Mouse (Mus musculus) kidney, postnatal 0 days (tissue): Measurements from ENCODE around the gene Sbk2. TPM values are rescaled to one million over a fixed set of nuclear protein-coding genes. Genes with fewer than 3 reads are reported as not detected.

Experiments
- ATAC-seq: fragments of 200-750 bp; cut with Nextera tagmentation; replicated peaks from 2 replicates; pipeline ENCODE4 v1.8.0; 2017; ENCODE audit warnings: low read depth, moderate number of reproducible peaks, moderate TSS enrichment, moderate library complexity; ENCODE audit not compliant: low FRiP score
- DNase-seq: peaks from one replicate; pipeline ENCODE4 v3.0.0-alpha.2; 2016; ENCODE audit warnings: low spot score
- H3K27ac ChIP-seq: fragments of 300-500 bp; sonication (generic); 2 replicates; pipeline ENCODE4 v1.5.1; 2014; ENCODE audit warnings: mild to moderate bottlenecking
- H3K27me3 ChIP-seq: fragments of 300-500 bp; sonication (generic); 2 replicates; pipeline ENCODE4 v1.6.1; 2014; ENCODE audit warnings: low read length, mixed read lengths; ENCODE audit not compliant: insufficient read depth
- H3K36me3 ChIP-seq: fragments of 300-500 bp; sonication (generic); 2 replicates; pipeline ENCODE4 v1.6.1; 2014; ENCODE audit warnings: low read length, mixed read lengths; ENCODE audit not compliant: insufficient read depth
- H3K4me1 ChIP-seq: fragments of 300-500 bp; sonication (generic); replicated peaks from 2 replicates; pipeline ENCODE4 v1.6.1; 2014; ENCODE audit warnings: antibody characterized with exemption, low read length, mixed read lengths; ENCODE audit not compliant: insufficient read depth
- H3K4me2 ChIP-seq: fragments of 300-500 bp; sonication (generic); 2 replicates; pipeline ENCODE4 v1.6.1; 2014; ENCODE audit warnings: mild to moderate bottlenecking, low read length, moderate library complexity, mixed read lengths
- H3K4me3 ChIP-seq: fragments of 300-500 bp; sonication (generic); replicated peaks from 2 replicates; pipeline ENCODE4 v1.5.1; 2014; ENCODE audit warnings: low read depth, low read length
- H3K9ac ChIP-seq: fragments of 300-500 bp; sonication (generic); 2 replicates; pipeline ENCODE4 v1.6.1; 2014; ENCODE audit warnings: low read depth, low read length
- H3K9me3 ChIP-seq: fragments of 300-500 bp; sonication (generic); replicated peaks from 2 replicates; pipeline ENCODE4 v1.6.1; 2016; ENCODE audit warnings: low read length, inconsistent platforms, mixed read lengths
- CTCF ChIP-seq: IDR thresholded peaks from 2 replicates; pipeline ENCODE4 v1.5.1; 2016; ENCODE audit warnings: antibody characterized with exemption, low read depth, mild to moderate bottlenecking, moderate library complexity
- WGBS: fragments of 180-500 bp; shearing (Covaris S2); extraction: QIAGEN DNeasy Blood & Tissue Kit; methylation state at CpG from one replicate; pipeline ENCODE4 v1.1.7; 2014; 5-methylcytosine and 5-hydroxymethylcytosine counted together
- polyA plus RNA-seq: library from polyadenylated mRNA; unstranded; fragments of >200 nt; fragmentation: Nextera tagmentation; extraction: Ambion mirVana; gene quantifications from 2 replicates; pipeline ENCODE4 v1.2.1, GENCODE M21; 2015

Gene Sbk2
- polyA plus RNA-seq, 1 experiment from 2014 or later, result 0.12 TPM

GRCm38 (mm10) chr7:4934160-4934914 lies 29.9 kb downstream of the Sbk2 start:
- ATAC-seq, result no peak
- no peak overlapping the region for H3K4me3 ChIP-seq
- no peaks in the 10 kb centered on the region for H3K36me3 ChIP-seq
- WGBS, result 83% methylated on average over 4 of the region's 4 CpGs
- no peak for TF ChIP-seq CTCF
- no peaks in the 10 kb centered on the region for H3K4me1 ChIP-seq
- no peak overlapping the region for H3K27ac ChIP-seq
- no peaks in the 10 kb centered on the region for H3K9me3 ChIP-seq
- no peak for DNase-seq
- H3K27me3 ChIP-seq, result no peaks in the 10 kb centered on the region
- H3K4me2 ChIP-seq, result no peak overlapping the region
- H3K9ac ChIP-seq, result no peak overlapping the region

- H3K4me2 ChIP-seq, result no peak overlapping the region
- no peaks in the 10 kb centered on the region for H3K36me3 ChIP-seq
- WGBS, result 79% methylated on average over 12 of the region's 12 CpGs
- no peak overlapping the region for H3K4me3 ChIP-seq
- H3K27me3 ChIP-seq, result no peaks in the 10 kb centered on the region
- no peak for DNase-seq
- H3K9me3 ChIP-seq, result no peaks in the 10 kb centered on the region
- no peak overlapping the region for H3K27ac ChIP-seq
- no peak overlapping the region for H3K9ac ChIP-seq
- no peak for ATAC-seq
- no peak for TF ChIP-seq CTCF
- no peaks in the 10 kb centered on the region for H3K4me1 ChIP-seq
Measured at GRCm38 (mm10) chr7:4933103-4933502, 31.1 kb downstream of the Sbk2 start.

DNA sequence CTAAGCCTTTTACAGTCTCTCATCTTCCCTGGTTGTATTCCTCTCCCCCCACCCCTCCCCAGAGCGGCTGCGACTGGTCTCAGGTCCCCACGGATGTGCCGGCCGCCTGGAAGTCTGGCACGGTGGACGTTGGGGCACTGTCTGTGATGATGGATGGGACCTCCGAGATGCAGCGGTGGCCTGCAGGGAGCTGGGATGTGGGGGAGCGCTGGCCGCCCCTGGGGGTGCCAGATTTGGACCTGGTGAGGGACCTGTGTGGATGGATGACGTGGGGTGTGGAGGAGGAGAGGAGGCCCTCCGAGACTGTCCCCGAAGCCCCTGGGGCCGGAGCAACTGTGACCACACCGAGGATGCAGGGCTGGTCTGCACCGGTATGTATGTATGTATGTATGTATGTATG lies 35.9 kb downstream of the Sbk2 start:
- Histone ChIP-seq H3K27ac (no peak overlapping the region), H3K4me1 (peaks cover 18% of the 10 kb centered on the region), H3K27me3 (no peaks in the 10 kb centered on the region), H3K4me2 (no peak overlapping the region), H3K36me3 (no peaks in the 10 kb centered on the region), H3K4me3 (no peak overlapping the region), H3K9me3 (no peaks in the 10 kb centered on the region), H3K9ac (0 out of 2 replicates have a peak overlapping the region, but pooled peaks have one; percentile 35)
- no peak for ATAC-seq
- WGBS, result 53% methylated on average over 17 of the region's 17 CpGs
- DNase-seq, result no peak
- TF ChIP-seq CTCF, result no peak

DNA sequence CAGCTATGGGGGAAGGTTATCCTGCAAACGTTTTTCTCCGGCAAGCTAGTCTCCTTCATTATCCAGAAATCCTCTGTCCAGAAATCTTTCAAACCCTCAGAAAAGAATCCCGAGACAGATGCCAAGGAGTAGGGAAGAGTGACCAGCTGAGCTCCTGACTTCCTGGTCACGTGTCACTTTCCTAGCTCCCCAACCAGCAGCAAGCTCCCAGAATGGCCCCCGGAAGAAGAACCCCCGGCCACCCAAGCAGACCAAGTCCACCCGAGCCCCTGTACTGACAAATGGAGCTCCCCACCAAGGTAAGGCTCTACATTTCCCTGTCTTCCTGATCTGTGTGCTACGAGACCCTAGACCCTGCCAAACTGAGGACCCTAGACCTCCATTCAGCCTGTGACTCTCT lies 36.5 kb downstream of the Sbk2 start:
- Histone ChIP-seq H3K9ac (no peak overlapping the region), H3K27ac (no peak overlapping the region), H3K9me3 (no peaks in the 10 kb centered on the region), H3K27me3 (no peaks in the 10 kb centered on the region), H3K4me2 (no peak overlapping the region), H3K36me3 (no peaks in the 10 kb centered on the region), H3K4me3 (no peak overlapping the region), H3K4me1 (peaks cover 25% of the 10 kb centered on the region)
- ATAC-seq, result no peak
- 51% methylated on average over 8 of the region's 8 CpGs for WGBS
- peak; percentile 25 for DNase-seq
- TF ChIP-seq CTCF, result no peak

- no peak for TF ChIP-seq CTCF
- 70% methylated on average over 16 of the region's 16 CpGs for WGBS
- Histone ChIP-seq H3K4me2 (no peak overlapping the region), H3K4me3 (no peak overlapping the region), H3K27ac (no peak overlapping the region), H3K4me1 (peaks cover 28% of the 10 kb centered on the region), H3K36me3 (no peaks in the 10 kb centered on the region), H3K9me3 (no peaks in the 10 kb centered on the region), H3K9ac (no peak overlapping the region), H3K27me3 (no peaks in the 10 kb centered on the region)
- DNase-seq (no peak), ATAC-seq (no peak)
Measured at GRCm38 (mm10) chr7:4926849-4927248, 37.4 kb downstream of the Sbk2 start.

GRCm38 (mm10) chr7:4925441-4926381 lies 38.5 kb downstream of the Sbk2 start, which contains the start of gene Ssc5d:
TSS of gene Ssc5d (plus strand) at chr7:4925785.
- no peaks in the 10 kb centered on the region for H3K9me3 ChIP-seq
- H3K27me3 ChIP-seq, result no peaks in the 10 kb centered on the region
- H3K36me3 ChIP-seq, result 0 out of 2 replicates have a peak, but pooled peaks cover 2% of the 10 kb centered on the region
- peak; percentile 34 for ATAC-seq
- no peak within 1 kb of the TSS for H3K4me3 ChIP-seq
- 0 out of 2 replicates have a peak within 1 kb of the TSS, but pooled peaks have one; percentile 2 for H3K9ac ChIP-seq
- WGBS, result 3% methylated on average over 6 of the region's 6 CpGs
- TF ChIP-seq CTCF, result no peak
- peak; percentile 72 for DNase-seq
- H3K27ac ChIP-seq, result peak within 1 kb of the TSS; percentile 77
- peaks cover 28% of the 10 kb centered on the region for H3K4me1 ChIP-seq
- peak within 1 kb of the TSS; percentile 62; the same call in 1 of the 2 replicates for H3K4me2 ChIP-seq
